Mouse (Mus musculus): ENCODE data around the gene Il5. TPM values are rescaled to one million over a fixed set of nuclear protein-coding genes. Genes with fewer than 3 reads are reported as not detected.

Il5 gene
- polyA plus RNA-seq, 1 experiment from 2014 or later: not detected

GRCm38 (mm10) chr11:53762827-53763495 is 42.4 kb downstream of the Il5 start:
- no peaks in the 10 kb centered on the region for H3K36me3 ChIP-seq
- peak overlapping the region; percentile 34 for H3K4me3 ChIP-seq
- peaks cover 63% of the 10 kb centered on the region for H3K27me3 ChIP-seq
- H3K9me3 ChIP-seq: no peaks in the 10 kb centered on the region
- peak overlapping the region; percentile 52 for H3K27ac ChIP-seq (replicated peaks)
- peak overlapping the region; percentile 75 for H3K4me2 ChIP-seq
- WGBS: 7% methylated on average over 23 of the region's 23 CpGs
- peak; percentile 33 for ATAC-seq (ENCODE audit: low read depth)
- peaks cover 44% of the 10 kb centered on the region for H3K4me1 ChIP-seq (replicated peaks)
- H3K9ac ChIP-seq: peak overlapping the region; percentile 64; the same call in 1 of the 2 replicates

- no peaks in the 10 kb centered on the region for H3K36me3 ChIP-seq
- no peaks in the 10 kb centered on the region for H3K9me3 ChIP-seq
- peak; percentile 77 for ATAC-seq (ENCODE audit: low read depth)
- peaks cover 69% of the 10 kb centered on the region for H3K27me3 ChIP-seq
- H3K4me1 ChIP-seq (replicated peaks): peaks cover 44% of the 10 kb centered on the region
- H3K4me3 ChIP-seq: peak overlapping the region; percentile 34
- peak overlapping the region; percentile 64 for H3K9ac ChIP-seq
- peak overlapping the region; percentile 52 for H3K27ac ChIP-seq (replicated peaks)
- H3K4me2 ChIP-seq: peak overlapping the region; percentile 75
- WGBS: 2% methylated on average over 32 of the region's 33 CpGs
Measured at GRCm38 (mm10) chr11:53763496-53764140, 43.0 kb downstream of the Il5 start.

- Histone ChIP-seq H3K4me2 (no peak overlapping the region), H3K27me3 (peaks cover 70% of the 10 kb centered on the region), H3K27ac (replicated peaks) (no peak overlapping the region), H3K9me3 (no peaks in the 10 kb centered on the region), H3K36me3 (no peaks in the 10 kb centered on the region), H3K9ac (no peak overlapping the region), H3K4me1 (replicated peaks) (peaks cover 40% of the 10 kb centered on the region), H3K4me3 (no peak overlapping the region)
- ATAC-seq (ENCODE audit: low read depth): no peak
- WGBS: 54% methylated on average over 5 of the region's 5 CpGs
Measured at GRCm38 (mm10) chr11:53764581-53764980, 44.0 kb downstream of the Il5 start.

GRCm38 (mm10) chr11:53768422-53769184 is 48.0 kb downstream of the Il5 start:
- WGBS: 79% methylated on average over 13 of the region's 13 CpGs
- Histone ChIP-seq H3K4me1 (replicated peaks) (peaks cover 20% of the 10 kb centered on the region), H3K27me3 (peaks cover 46% of the 10 kb centered on the region), H3K4me3 (no peak overlapping the region), H3K27ac (replicated peaks) (no peak overlapping the region), H3K36me3 (no peaks in the 10 kb centered on the region), H3K4me2 (no peak overlapping the region), H3K9ac (no peak overlapping the region), H3K9me3 (no peaks in the 10 kb centered on the region)
- ATAC-seq (ENCODE audit: low read depth): no peak

- peak overlapping the region; percentile 98 for H3K4me2 ChIP-seq
- peaks cover 43% of the 10 kb centered on the region for H3K27me3 ChIP-seq
- peak overlapping the region; percentile 81 for H3K4me3 ChIP-seq
- WGBS: 52% methylated on average over 12 of the region's 12 CpGs
- 0 out of 2 replicates have a peak, but pooled peaks have one; percentile 4 for ATAC-seq (ENCODE audit: low read depth)
- H3K9ac ChIP-seq: no peak overlapping the region
- no peak overlapping the region for H3K27ac ChIP-seq (replicated peaks)
- H3K9me3 ChIP-seq: no peaks in the 10 kb centered on the region
- H3K36me3 ChIP-seq: no peaks in the 10 kb centered on the region
- H3K4me1 ChIP-seq (replicated peaks): peaks cover 15% of the 10 kb centered on the region
Measured at GRCm38 (mm10) chr11:53769185-53769576, 48.6 kb downstream of the Il5 start.

- H3K9me3 ChIP-seq: no peaks in the 10 kb centered on the region
- no peaks in the 10 kb centered on the region for H3K36me3 ChIP-seq
- H3K4me3 ChIP-seq: peak within 1 kb of the TSS; percentile 81
- H3K27me3 ChIP-seq: peaks cover 38% of the 10 kb centered on the region
- under 1% methylated on average over 39 of the region's 40 CpGs for WGBS
- H3K27ac ChIP-seq (replicated peaks): 0 out of 2 replicates have a peak within 1 kb of the TSS, but pooled peaks have one; percentile 23
- H3K9ac ChIP-seq: peak within 1 kb of the TSS; percentile 77
- peaks cover 11% of the 10 kb centered on the region for H3K4me1 ChIP-seq (replicated peaks)
- peak within 1 kb of the TSS; percentile 98 for H3K4me2 ChIP-seq
- ATAC-seq (ENCODE audit: low read depth): peak; percentile 95
Measured at GRCm38 (mm10) chr11:53769760-53770124, 49.1 kb downstream of the Il5 start, which contains the start of gene Irf1. Irf1 (plus strand) TSS chr11:53770014.

GRCm38 (mm10) chr11:53770125-53770791 is 49.7 kb downstream of the Il5 start:
- ATAC-seq (ENCODE audit: low read depth): peak; percentile 88
- Histone ChIP-seq H3K9me3 (no peaks in the 10 kb centered on the region), H3K4me3 (peak overlapping the region; percentile 81), H3K36me3 (no peaks in the 10 kb centered on the region), H3K4me2 (peak overlapping the region; percentile 98), H3K27me3 (peaks cover 35% of the 10 kb centered on the region), H3K27ac (replicated peaks) (0 out of 2 replicates have a peak overlapping the region, but pooled peaks have one; percentile 23), H3K9ac (peak overlapping the region; percentile 77), H3K4me1 (replicated peaks) (peaks cover 10% of the 10 kb centered on the region)
- under 1% methylated on average over 75 of the region's 75 CpGs for WGBS

GRCm38 (mm10) chr11:53771001-53771744 is 50.6 kb downstream of the Il5 start:
- Histone ChIP-seq H3K4me2 (peak overlapping the region; percentile 98), H3K4me3 (peak overlapping the region; percentile 81), H3K9ac (no peak overlapping the region), H3K27ac (replicated peaks) (no peak overlapping the region), H3K4me1 (replicated peaks) (peaks cover 10% of the 10 kb centered on the region), H3K27me3 (peaks cover 35% of the 10 kb centered on the region), H3K9me3 (no peaks in the 10 kb centered on the region), H3K36me3 (0 out of 2 replicates have a peak, but pooled peaks cover 3% of the 10 kb centered on the region)
- ATAC-seq (ENCODE audit: low read depth): no peak
- WGBS: 82% methylated on average over 11 of the region's 11 CpGs

- peaks cover 32% of the 10 kb centered on the region for H3K27me3 ChIP-seq
- 0 out of 2 replicates have a peak, but pooled peaks cover 3% of the 10 kb centered on the region for H3K36me3 ChIP-seq
- H3K9me3 ChIP-seq: no peaks in the 10 kb centered on the region
- peaks cover 10% of the 10 kb centered on the region for H3K4me1 ChIP-seq (replicated peaks)
- H3K9ac ChIP-seq: no peak overlapping the region
- no peak for ATAC-seq (ENCODE audit: low read depth)
- H3K4me3 ChIP-seq: no peak overlapping the region
- 85% methylated on average over 9 of the region's 9 CpGs for WGBS
- no peak overlapping the region for H3K4me2 ChIP-seq
- H3K27ac ChIP-seq (replicated peaks): no peak overlapping the region
Measured at GRCm38 (mm10) chr11:53772536-53772935, 51.9 kb downstream of the Il5 start.

GRCm38 (mm10) chr11:53773087-53773486 is 52.5 kb downstream of the Il5 start, which contains the start of gene Gm17334:
Gm17334 (minus strand) TSS chr11:53773187.
- Histone ChIP-seq H3K27ac (replicated peaks) (no peak within 1 kb of the TSS), H3K27me3 (peaks cover 30% of the 10 kb centered on the region), H3K36me3 (0 out of 2 replicates have a peak, but pooled peaks cover 3% of the 10 kb centered on the region), H3K9ac (no peak within 1 kb of the TSS), H3K4me2 (no peak within 1 kb of the TSS), H3K9me3 (no peaks in the 10 kb centered on the region), H3K4me1 (replicated peaks) (peaks cover 10% of the 10 kb centered on the region), H3K4me3 (no peak within 1 kb of the TSS)
- 93% methylated on average over 5 of the region's 5 CpGs for WGBS
- no peak for ATAC-seq (ENCODE audit: low read depth)
